Mouse (Mus musculus): Measurements from ENCODE around the gene Isl1.

The Isl1 gene

GRCm38 (mm10) chr13:116294734-116295133 lies 14.8 kb downstream of the Isl1 start:
- DNase-seq (ENCODE audit: low spot score in 2 of 2), result no peak

- no peak for DNase-seq (ENCODE audit: low spot score in 2 of 2)
Measured at GRCm38 (mm10) chr13:116294151-116294461, 15.4 kb downstream of the Isl1 start.

- no peak for DNase-seq (ENCODE audit: low spot score in 2 of 2)
Measured at GRCm38 (mm10) chr13:116293301-116294150, 16.0 kb downstream of the Isl1 start.

- no peak for DNase-seq (ENCODE audit: low spot score in 2 of 2)
Measured at GRCm38 (mm10) chr13:116289655-116290054, 19.8 kb downstream of the Isl1 start.

GRCm38 (mm10) chr13:116279207-116279772 lies 30.2 kb downstream of the Isl1 start:
- DNase-seq (ENCODE audit: low spot score in 2 of 2), result no peak

Data from spleen, postnatal 36 days (tissue).